Mouse (Mus musculus): ENCODE data around the gene Adamts7. TPM values are rescaled to one million over a fixed set of nuclear protein-coding genes. Genes with fewer than 3 reads are reported as not detected.

Gene Adamts7
- polyA plus RNA-seq, 1 experiment from 2014 or later: 11.4 TPM

- H3K27ac ChIP-seq (ENCODE audit: low read depth, low read length): no peak overlapping the region
- H3K9ac ChIP-seq (ENCODE audit: low read length): no peak overlapping the region
- H3K36me3 ChIP-seq (ENCODE audit: control insufficient read depth, insufficient read depth, low read length): no peaks in the 10 kb centered on the region
- H3K4me2 ChIP-seq: no peak overlapping the region
- H3K9me3 ChIP-seq (ENCODE audit: control insufficient read depth, low read length): no peaks in the 10 kb centered on the region
- DNase-seq (ENCODE audit: low spot score, missing footprints) (no peak), ATAC-seq (ENCODE audit: low FRiP score) (no peak)
- H3K4me1 ChIP-seq (ENCODE audit: control insufficient read depth, insufficient read depth, low read length): no peaks in the 10 kb centered on the region; the same call in 1 of the 2 replicates
- no peak overlapping the region for H3K4me3 ChIP-seq (ENCODE audit: low read depth, low read length)
- H3K27me3 ChIP-seq (ENCODE audit: control insufficient read depth, insufficient read depth, low read length): no peaks in the 10 kb centered on the region
- WGBS: 46% methylated on average over 8 of the region's 8 CpGs
Measured at GRCm38 (mm10) chr9:90124873-90125245, 38.0 kb upstream of the Adamts7 start.

- Histone ChIP-seq H3K9ac (ENCODE audit: low read length) (peak overlapping the region; percentile 31), H3K27me3 (ENCODE audit: control insufficient read depth, insufficient read depth, low read length) (no peaks in the 10 kb centered on the region), H3K4me3 (ENCODE audit: low read depth, low read length) (peak overlapping the region; percentile 25), H3K4me1 (ENCODE audit: control insufficient read depth, insufficient read depth, low read length) (no peaks in the 10 kb centered on the region; the same call in 1 of the 2 replicates), H3K27ac (ENCODE audit: low read depth, low read length) (no peak overlapping the region), H3K4me2 (peak overlapping the region; percentile 39), H3K9me3 (ENCODE audit: control insufficient read depth, low read length) (no peaks in the 10 kb centered on the region), H3K36me3 (ENCODE audit: control insufficient read depth, insufficient read depth, low read length) (no peaks in the 10 kb centered on the region)
- DNase-seq (ENCODE audit: low spot score, missing footprints) (no peak), ATAC-seq (ENCODE audit: low FRiP score) (no peak)
- WGBS: 20% methylated on average over 7 of the region's 7 CpGs
Measured at GRCm38 (mm10) chr9:90125416-90126099, 37.3 kb upstream of the Adamts7 start.

- Histone ChIP-seq H3K4me2 (peak overlapping the region; percentile 39), H3K36me3 (ENCODE audit: control insufficient read depth, insufficient read depth, low read length) (no peaks in the 10 kb centered on the region), H3K27me3 (ENCODE audit: control insufficient read depth, insufficient read depth, low read length) (no peaks in the 10 kb centered on the region), H3K4me3 (ENCODE audit: low read depth, low read length) (peak overlapping the region; percentile 25), H3K9ac (ENCODE audit: low read length) (peak overlapping the region; percentile 31), H3K9me3 (ENCODE audit: control insufficient read depth, low read length) (no peaks in the 10 kb centered on the region), H3K4me1 (ENCODE audit: control insufficient read depth, insufficient read depth, low read length) (no peaks in the 10 kb centered on the region; the same call in 1 of the 2 replicates), H3K27ac (ENCODE audit: low read depth, low read length) (no peak overlapping the region)
- WGBS: under 1% methylated on average over 30 of the region's 30 CpGs
- DNase-seq (ENCODE audit: low spot score, missing footprints) (peak; percentile 97), ATAC-seq (ENCODE audit: low FRiP score) (peak; percentile 77)
Measured at GRCm38 (mm10) chr9:90126260-90127010, 36.4 kb upstream of the Adamts7 start.

- H3K9ac ChIP-seq (ENCODE audit: low read length): no peak overlapping the region
- no peak overlapping the region for H3K27ac ChIP-seq (ENCODE audit: low read depth, low read length)
- H3K4me1 ChIP-seq (ENCODE audit: control insufficient read depth, insufficient read depth, low read length): no peaks in the 10 kb centered on the region; the same call in 1 of the 2 replicates
- H3K36me3 ChIP-seq (ENCODE audit: control insufficient read depth, insufficient read depth, low read length): no peaks in the 10 kb centered on the region
- ATAC-seq (ENCODE audit: low FRiP score) (peak; percentile 23; the same call in 1 of the 2 replicates), DNase-seq (ENCODE audit: low spot score, missing footprints) (no peak)
- no peaks in the 10 kb centered on the region for H3K9me3 ChIP-seq (ENCODE audit: control insufficient read depth, low read length)
- 67% methylated on average over 6 of the region's 6 CpGs for WGBS
- H3K4me2 ChIP-seq: no peak overlapping the region
- H3K4me3 ChIP-seq (ENCODE audit: low read depth, low read length): no peak overlapping the region
- no peaks in the 10 kb centered on the region for H3K27me3 ChIP-seq (ENCODE audit: control insufficient read depth, insufficient read depth, low read length)
Measured at GRCm38 (mm10) chr9:90127146-90127545, 35.7 kb upstream of the Adamts7 start.

- WGBS: 88% methylated on average over 6 of the region's 6 CpGs
- no peak overlapping the region for H3K4me3 ChIP-seq (ENCODE audit: low read depth, low read length)
- no peak for ATAC-seq (ENCODE audit: low FRiP score)
- no peaks in the 10 kb centered on the region for H3K9me3 ChIP-seq (ENCODE audit: control insufficient read depth, low read length)
- no peak overlapping the region for H3K9ac ChIP-seq (ENCODE audit: low read length)
- H3K4me2 ChIP-seq: no peak overlapping the region
- no peak for DNase-seq (ENCODE audit: low spot score, missing footprints)
- H3K27me3 ChIP-seq (ENCODE audit: control insufficient read depth, insufficient read depth, low read length): no peaks in the 10 kb centered on the region
- H3K36me3 ChIP-seq (ENCODE audit: control insufficient read depth, insufficient read depth, low read length): no peaks in the 10 kb centered on the region
- no peak overlapping the region for H3K27ac ChIP-seq (ENCODE audit: low read depth, low read length)
- H3K4me1 ChIP-seq (ENCODE audit: control insufficient read depth, insufficient read depth, low read length): peaks cover 2% of the 10 kb centered on the region; the same call in 1 of the 2 replicates
Measured at GRCm38 (mm10) chr9:90128636-90129201, 34.1 kb upstream of the Adamts7 start.

GRCm38 (mm10) chr9:90133562-90134355, 29.1 kb upstream of the Adamts7 start:
- ATAC-seq (ENCODE audit: low FRiP score) (no peak), DNase-seq (ENCODE audit: low spot score, missing footprints) (no peak)
- 85% methylated on average over 7 of the region's 7 CpGs for WGBS
- Histone ChIP-seq H3K9me3 (ENCODE audit: control insufficient read depth, low read length) (no peaks in the 10 kb centered on the region), H3K4me1 (ENCODE audit: control insufficient read depth, insufficient read depth, low read length) (peaks cover 2% of the 10 kb centered on the region; the same call in 1 of the 2 replicates), H3K36me3 (ENCODE audit: control insufficient read depth, insufficient read depth, low read length) (no peaks in the 10 kb centered on the region), H3K9ac (ENCODE audit: low read length) (no peak overlapping the region), H3K4me3 (ENCODE audit: low read depth, low read length) (no peak overlapping the region), H3K27ac (ENCODE audit: low read depth, low read length) (no peak overlapping the region), H3K4me2 (no peak overlapping the region), H3K27me3 (ENCODE audit: control insufficient read depth, insufficient read depth, low read length) (no peaks in the 10 kb centered on the region)

GRCm38 (mm10) chr9:90135466-90135865, 27.4 kb upstream of the Adamts7 start:
- WGBS: 76% methylated on average over 8 of the region's 8 CpGs
- Histone ChIP-seq H3K4me1 (ENCODE audit: control insufficient read depth, insufficient read depth, low read length) (peaks cover 2% of the 10 kb centered on the region; the same call in 1 of the 2 replicates), H3K4me2 (no peak overlapping the region), H3K4me3 (ENCODE audit: low read depth, low read length) (no peak overlapping the region), H3K27me3 (ENCODE audit: control insufficient read depth, insufficient read depth, low read length) (no peaks in the 10 kb centered on the region), H3K27ac (ENCODE audit: low read depth, low read length) (no peak overlapping the region), H3K9ac (ENCODE audit: low read length) (no peak overlapping the region), H3K36me3 (ENCODE audit: control insufficient read depth, insufficient read depth, low read length) (no peaks in the 10 kb centered on the region), H3K9me3 (ENCODE audit: control insufficient read depth, low read length) (no peaks in the 10 kb centered on the region)
- no peak for ATAC-seq (ENCODE audit: low FRiP score)
- DNase-seq (ENCODE audit: low spot score, missing footprints): no peak

- H3K4me2 ChIP-seq: no peak overlapping the region
- DNase-seq (ENCODE audit: low spot score, missing footprints) (no peak), ATAC-seq (ENCODE audit: low FRiP score) (no peak)
- no peaks in the 10 kb centered on the region for H3K9me3 ChIP-seq (ENCODE audit: control insufficient read depth, low read length)
- WGBS: 78% methylated on average over 9 of the region's 9 CpGs
- H3K27me3 ChIP-seq (ENCODE audit: control insufficient read depth, insufficient read depth, low read length): no peaks in the 10 kb centered on the region
- no peak overlapping the region for H3K4me3 ChIP-seq (ENCODE audit: low read depth, low read length)
- no peaks in the 10 kb centered on the region for H3K36me3 ChIP-seq (ENCODE audit: control insufficient read depth, insufficient read depth, low read length)
- peaks cover 2% of the 10 kb centered on the region; the same call in 1 of the 2 replicates for H3K4me1 ChIP-seq (ENCODE audit: control insufficient read depth, insufficient read depth, low read length)
- no peak overlapping the region for H3K27ac ChIP-seq (ENCODE audit: low read depth, low read length)
- no peak overlapping the region for H3K9ac ChIP-seq (ENCODE audit: low read length)
Measured at GRCm38 (mm10) chr9:90135963-90136677, 26.7 kb upstream of the Adamts7 start.
